Mouse (Mus musculus) CH12.LX (cell line): ENCODE results near the gene Mfrp. TPM values are rescaled to one million over a fixed set of nuclear protein-coding genes. Genes with fewer than 3 reads are reported as not detected.

Source experiments
- DNase-seq: peaks from one replicate; pipeline ENCODE4 v3.0.0-alpha.2; 2013; ENCODE audit errors: extremely low read depth
- H3K27ac ChIP-seq: 2 replicates; pipeline ENCODE4 v1.5.1; 2012; ENCODE audit warnings: low read depth, mild to moderate bottlenecking, control low read depth, moderate library complexity; ENCODE audit not compliant: insufficient read depth
- H3K27me3 ChIP-seq: replicated peaks from 2 replicates; pipeline ENCODE3; 2012; ENCODE audit warnings: inconsistent platforms
- H3K36me3 ChIP-seq, 2 experiments: replicated peaks in 1 of 2; 2 replicates each; pipeline versions ENCODE3 to v1.6.1; 2012; ENCODE audit warnings: inconsistent platforms in 1 of 2, low read length in 1 of 2, mild to moderate bottlenecking in 1 of 2, mixed read lengths in 1 of 2, moderate library complexity in 1 of 2; ENCODE audit not compliant: control insufficient read depth in 1 of 2, insufficient read depth in 1 of 2
- H3K4me1 ChIP-seq, 2 experiments: 2 replicates each; pipeline ENCODE4 v1.6.1; 2012; ENCODE audit warnings: inconsistent platforms in 1 of 2, moderate library complexity in 1 of 2; ENCODE audit not compliant: insufficient read depth in 2 of 2, control insufficient read depth in 1 of 2
- H3K4me2 ChIP-seq: 2 replicates; pipeline ENCODE4 v1.6.1; 2012; ENCODE audit warnings: low read depth, mild to moderate bottlenecking, control low read depth; ENCODE audit not compliant: poor library complexity, insufficient read depth, severe bottlenecking
- H3K4me3 ChIP-seq, 3 experiments: fragments of 150-350 bp in 1 of 3; sonication (generic) in 1 of 3; replicated peaks in 1 of 3; 2 replicates each; pipeline versions ENCODE3 to v1.5.1; 2011 to 2012; ENCODE audit warnings: low read depth in 2 of 3, low read length in 2 of 3, mild to moderate bottlenecking in 2 of 3, moderate library complexity in 2 of 3, control low read depth in 1 of 3, improper control_type of control experiment in 1 of 3, inconsistent platforms in 1 of 3, mixed read lengths in 1 of 3; ENCODE audit not compliant: poor library complexity in 1 of 3
- H3K79me2 ChIP-seq: replicated peaks from 2 replicates; pipeline ENCODE4 v1.6.1; 2012; ENCODE audit warnings: mild to moderate bottlenecking, moderate library complexity; ENCODE audit not compliant: control insufficient read depth, poor library complexity, insufficient read depth, severe bottlenecking; ENCODE audit errors: extremely low read depth
- H3K9ac ChIP-seq: 2 replicates; pipeline ENCODE4 v1.6.1; 2012; ENCODE audit warnings: low read depth, mild to moderate bottlenecking, control low read depth, moderate library complexity; ENCODE audit not compliant: insufficient read depth
- H3K9me3 ChIP-seq: replicated peaks from 2 replicates; pipeline ENCODE3; 2012; ENCODE audit warnings: low read length, inconsistent platforms, mixed read lengths
- BHLHE40 ChIP-seq: IDR thresholded peaks from 2 replicates; pipeline ENCODE4 v1.6.1; 2011; ENCODE audit warnings: mild to moderate bottlenecking, low read depth, low read length, improper control_type of control experiment
- CHD1 ChIP-seq: IDR thresholded peaks from 2 replicates; pipeline ENCODE4 v1.6.1; 2012; ENCODE audit warnings: low read depth, low read length, improper control_type of control experiment, inconsistent platforms
- CHD2 ChIP-seq: IDR thresholded peaks from 2 replicates; pipeline ENCODE4 v1.6.1; 2011; ENCODE audit warnings: low read length, improper control_type of control experiment
- CTCF ChIP-seq, 2 experiments: IDR thresholded peaks in 1 of 2; conservative IDR thresholded peaks in 1 of 2; 2 replicates each; pipeline ENCODE4 v1.5.1; 2011 to 2012; ENCODE audit warnings: low read depth in 2 of 2, low read length in 2 of 2, improper control_type of control experiment in 1 of 2, inconsistent platforms in 1 of 2, mild to moderate bottlenecking in 1 of 2, moderate library complexity in 1 of 2
- ELF1 ChIP-seq: IDR thresholded peaks from 2 replicates; pipeline ENCODE4 v1.6.1; 2014; ENCODE audit warnings: low read depth, mild to moderate bottlenecking, inconsistent platforms, low read length, improper control_type of control experiment
- EP300 ChIP-seq: IDR thresholded peaks from 2 replicates; pipeline ENCODE4 v1.6.1; 2011; ENCODE audit warnings: low read length, improper control_type of control experiment
- ETS1 ChIP-seq: conservative IDR thresholded peaks from 2 replicates; pipeline ENCODE4 v1.6.1; 2012; ENCODE audit warnings: low read depth, mild to moderate bottlenecking, inconsistent platforms, low read length, improper control_type of control experiment, moderate library complexity
- GABPA ChIP-seq: IDR thresholded peaks from 2 replicates; pipeline ENCODE4 v1.6.1; 2012; ENCODE audit warnings: low read depth, low read length, improper control_type of control experiment, inconsistent platforms; ENCODE audit not compliant: insufficient replicate concordance
- HCFC1 ChIP-seq: IDR thresholded peaks from 2 replicates; pipeline ENCODE4 v1.6.1; 2012; ENCODE audit warnings: low read depth, mild to moderate bottlenecking, inconsistent platforms, low read length, improper control_type of control experiment
- IRF4 ChIP-seq: IDR thresholded peaks from 2 replicates; pipeline ENCODE4 v1.6.1; 2014; ENCODE audit warnings: low read depth, mild to moderate bottlenecking, inconsistent platforms, low read length, improper control_type of control experiment
- JUN ChIP-seq: IDR thresholded peaks from 2 replicates; pipeline ENCODE4 v1.6.1; 2011; ENCODE audit warnings: low read depth, mild to moderate bottlenecking, low read length, improper control_type of control experiment, moderate library complexity; ENCODE audit not compliant: insufficient read depth
- KAT2A ChIP-seq: IDR thresholded peaks from 2 replicates; pipeline ENCODE4 v1.6.1; 2012; ENCODE audit warnings: low read length, improper control_type of control experiment, inconsistent platforms; ENCODE audit not compliant: insufficient replicate concordance
- MAFK ChIP-seq: IDR thresholded peaks from 2 replicates; pipeline ENCODE4 v1.6.1; 2011; ENCODE audit warnings: low read length, improper control_type of control experiment; ENCODE audit not compliant: insufficient replicate concordance
- MAX ChIP-seq: IDR thresholded peaks from 2 replicates; pipeline ENCODE4 v1.6.1; 2011; ENCODE audit warnings: low read length, improper control_type of control experiment
- MAZ ChIP-seq: IDR thresholded peaks from 2 replicates; pipeline ENCODE4 v1.6.1; 2012; ENCODE audit warnings: low read depth, mild to moderate bottlenecking, inconsistent platforms, low read length, improper control_type of control experiment, moderate library complexity
- MXI1 ChIP-seq: IDR thresholded peaks from 2 replicates; pipeline ENCODE4 v1.6.1; 2011; ENCODE audit warnings: mild to moderate bottlenecking, low read depth, low read length, improper control_type of control experiment
- MYC ChIP-seq: IDR thresholded peaks from 2 replicates; pipeline ENCODE4 v1.6.1; 2011; ENCODE audit warnings: low read depth, mild to moderate bottlenecking, improper control_type of control experiment, low read length
- NELFE ChIP-seq: IDR thresholded peaks from 2 replicates; pipeline ENCODE4 v1.6.1; 2011; ENCODE audit warnings: low read depth, low read length, improper control_type of control experiment
- NRF1 ChIP-seq: IDR thresholded peaks from 2 replicates; pipeline ENCODE4 v1.6.1; 2014; ENCODE audit warnings: low read depth, mild to moderate bottlenecking, inconsistent platforms, low read length, improper control_type of control experiment, moderate library complexity
- POLR2AphosphoS2 ChIP-seq: IDR thresholded peaks from 2 replicates; pipeline ENCODE4 v1.6.1; 2011; ENCODE audit warnings: low read depth, low read length, improper control_type of control experiment
- RAD21 ChIP-seq: IDR thresholded peaks from 2 replicates; pipeline ENCODE4 v1.6.1; 2011; ENCODE audit warnings: low read depth, mild to moderate bottlenecking, low read length, improper control_type of control experiment, moderate library complexity
- SIN3A ChIP-seq: IDR thresholded peaks from 2 replicates; pipeline ENCODE4 v1.6.1; 2012; ENCODE audit warnings: low read length, improper control_type of control experiment, inconsistent platforms
- SMC3 ChIP-seq: IDR thresholded peaks from 2 replicates; pipeline ENCODE4 v1.6.1; 2011; ENCODE audit warnings: low read depth, low read length, improper control_type of control experiment
- TBP ChIP-seq: conservative IDR thresholded peaks from 2 replicates; pipeline ENCODE4 v1.6.1; 2011; ENCODE audit warnings: low read depth, low read length, improper control_type of control experiment
- TCF12 ChIP-seq: IDR thresholded peaks from 2 replicates; pipeline ENCODE4 v1.6.1; 2014; ENCODE audit warnings: low read depth, mild to moderate bottlenecking, inconsistent platforms, low read length, improper control_type of control experiment
- UBTF ChIP-seq: IDR thresholded peaks from 2 replicates; pipeline ENCODE4 v1.6.1; 2012; ENCODE audit warnings: low read depth, mild to moderate bottlenecking, inconsistent platforms, low read length, improper control_type of control experiment, moderate library complexity
- USF1 ChIP-seq: IDR thresholded peaks from 2 replicates; pipeline ENCODE4 v1.6.1; 2014; ENCODE audit warnings: low read depth, mild to moderate bottlenecking, inconsistent platforms, low read length, improper control_type of control experiment
- USF2 ChIP-seq: conservative IDR thresholded peaks from 2 replicates; pipeline ENCODE4 v1.6.1; 2011; ENCODE audit warnings: low read depth, low read length, improper control_type of control experiment
- ZC3H11A ChIP-seq: IDR thresholded peaks from 2 replicates; pipeline ENCODE4 v1.6.1; 2012; ENCODE audit warnings: low read depth, mild to moderate bottlenecking, inconsistent platforms, low read length, improper control_type of control experiment
- ZKSCAN1 ChIP-seq: IDR thresholded peaks from 2 replicates; pipeline ENCODE4 v1.6.1; 2012; ENCODE audit warnings: low read depth, inconsistent platforms, low read length, improper control_type of control experiment, borderline replicate concordance
- ZMIZ1 ChIP-seq: IDR thresholded peaks from 2 replicates; pipeline ENCODE4 v1.6.1; 2012; ENCODE audit warnings: low read depth, mild to moderate bottlenecking, inconsistent platforms, low read length, improper control_type of control experiment
- ZNF384 ChIP-seq: IDR thresholded peaks from 2 replicates; pipeline ENCODE4 v1.6.1; 2012; ENCODE audit warnings: low read depth, low read length, improper control_type of control experiment, inconsistent platforms
- dilution Hi-C: fragments of 300-500 bp; cut with MboI; formaldehyde crosslinking; loops from 2 replicates; pipeline ENCODE4 v1.14.3; 2020; ENCODE audit warnings: low sequenced_read_pairs; ENCODE audit not compliant: extremely low pct_unique_long_range_greater_than_20kb, extremely low pct_ligation_motif_present
- in situ Hi-C: fragments of 300-500 bp; cut with MboI; formaldehyde crosslinking; loops from 3 replicates; pipeline ENCODE4 v1.14.3; 2019; ENCODE audit warnings: low sequenced_read_pairs, low pct_ligation_motif_present, low pct_unique_long_range_greater_than_20kb, mixed read lengths
- polyA plus RNA-seq: library from polyadenylated mRNA; unstranded; fragments of >175 nt; gene quantifications from 2 replicates; pipeline ENCODE4 v1.2.1, GENCODE M21; 2012; ENCODE audit warnings: low read depth; ENCODE audit not compliant: insufficient read length
- total RNA-seq, 2 experiments: library from RNA; depleted of rRNA; stranded (reverse); fragments of 300-350 nt in 1 of 2; fragments of >200 nt in 1 of 2; gene quantifications; 2 replicates each; pipeline ENCODE4 v1.2.3; 2012 to 2014

Gene Mfrp
- total and polyA plus RNA-seq, 3 experiments = not detected

DNA sequence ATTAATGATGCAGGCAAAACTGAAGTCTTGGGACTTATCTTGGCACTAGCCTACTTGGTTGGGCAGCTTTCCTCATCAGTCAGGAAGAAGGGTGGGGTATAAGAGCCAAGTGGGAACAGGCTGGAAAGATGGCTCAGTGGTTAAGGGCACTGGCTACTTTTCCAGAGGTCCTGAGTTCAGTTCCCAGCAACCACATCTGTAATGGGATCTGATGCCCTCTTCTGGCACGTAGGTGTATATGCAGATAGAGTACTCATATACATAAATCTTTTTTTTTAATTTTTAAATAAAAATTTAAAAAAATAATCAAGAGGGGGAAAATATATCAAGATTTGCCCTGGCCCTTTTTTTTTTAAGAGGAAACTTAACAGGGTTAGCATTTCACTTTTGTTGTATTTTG lies 36.4 kb upstream of the Mfrp start:
- TF ChIP-seq NELFE (no peak), SIN3A (no peak), RAD21 (no peak; the same call in 1 of the 2 replicates), CTCF (conservative IDR thresholded peaks at IDR 0.05 in 1 of 2, IDR thresholded peaks at IDR 0.05 in 1 of 2; ENCODE audit: low read depth in 2 of 2, low read length in 2 of 2) (peak in 1 of 2 experiments; percentile 18; a peak in 1 of 4 replicates)
- H3K4me1 ChIP-seq = peaks cover 6 to 9% of the 10 kb centered on the region in 2 experiments
- dilution Hi-C loops = no loop called here
- H3K4me3 ChIP-seq = no peak overlapping the region
- no peak overlapping the region for H3K4me2 ChIP-seq
- no peaks in the 10 kb centered on the region for H3K36me3 ChIP-seq
- no peak overlapping the region for H3K27ac ChIP-seq
- H3K27me3 ChIP-seq = peaks cover 71% of the 10 kb centered on the region
- in situ Hi-C loops = no loop called here
- no peaks in the 10 kb centered on the region for H3K9me3 ChIP-seq
- DNase-seq = no peak
- H3K79me2 ChIP-seq = no peaks in the 10 kb centered on the region
- no peak overlapping the region for H3K9ac ChIP-seq

DNA sequence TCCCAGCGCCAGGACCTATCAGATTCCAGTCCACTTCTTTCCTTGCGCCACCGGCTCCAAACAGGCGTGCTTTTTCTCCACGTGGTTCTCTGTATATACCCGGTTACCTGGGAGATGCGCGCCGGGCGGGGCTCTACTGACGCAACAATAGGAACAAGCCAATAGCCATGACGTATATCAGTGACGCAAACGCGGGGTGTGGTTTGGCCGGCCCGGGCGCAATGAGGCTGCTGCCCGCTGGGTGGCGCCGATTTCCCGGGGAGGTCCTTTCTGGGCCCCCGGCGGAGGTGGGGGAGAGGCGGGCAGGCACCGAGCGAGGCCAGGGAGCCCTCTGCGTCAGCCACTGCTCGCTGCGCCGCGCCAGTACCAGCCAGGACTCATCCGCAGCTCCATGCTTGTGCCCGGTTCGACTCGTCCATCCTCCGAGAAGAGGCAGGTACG lies 34.7 kb upstream of the Mfrp start, which contains the start of gene Usp2:
Gene Usp2, plus strand, starts transcription at position 237 of the 441 bp plus-strand sequence.
- dilution Hi-C loops (no loop called here), in situ Hi-C loops (no loop called here)
- Histone ChIP-seq H3K9ac (no peak within 1 kb of the TSS; the same call in 1 of the 2 replicates), H3K9me3 (no peaks in the 10 kb centered on the region), H3K27ac (no peak within 1 kb of the TSS), H3K4me3 (peak within 1 kb of the TSS in 1 of 3 experiments; percentile 54), H3K79me2 (no peaks in the 10 kb centered on the region), H3K4me2 (peak within 1 kb of the TSS; percentile 64), H3K36me3 (no peaks in the 10 kb centered on the region), H3K4me1 (peaks cover 15 to 18% of the 10 kb centered on the region in 2 experiments), H3K27me3 (peaks cover 74% of the 10 kb centered on the region)
- peak; percentile 96 for DNase-seq
- TF ChIP-seq ZKSCAN1 (no peak), KAT2A (no peak), POLR2AphosphoS2 (no peak), MAZ (peak; percentile 89; the same call in 1 of the 2 replicates), USF2 (peak; percentile 65), CTCF (conservative IDR thresholded peaks at IDR 0.05 in 1 of 2, IDR thresholded peaks at IDR 0.05 in 1 of 2; ENCODE audit: low read depth in 2 of 2, low read length in 2 of 2) (peak in 1 of 2 experiments; percentile 87; a peak in 2 of 4 replicates), BHLHE40 (0 out of 2 replicates have a peak, but pooled peaks have one; percentile 25), EP300 (no peak), ELF1 (no peak), JUN (no peak), UBTF (peak; percentile 86; the same call in 1 of the 2 replicates), USF1 (peak; percentile 69), ZMIZ1 (no peak), RAD21 (peak; percentile 54), MAFK (no peak), ZC3H11A (no peak), SMC3 (peak; percentile 65), GABPA (peak; percentile 45), HCFC1 (peak; percentile 38; the same call in 1 of the 2 replicates), MAX (peak; percentile 99), NRF1 (peak; percentile 44; the same call in 1 of the 2 replicates), MXI1 (peak; percentile 100), CHD1 (no peak), TCF12 (no peak; the same call in 1 of the 2 replicates), SIN3A (peak; percentile 100), CHD2 (peak; percentile 31; the same call in 1 of the 2 replicates), ETS1 (no peak), MYC (peak; percentile 93), IRF4 (peak; percentile 79), TBP (no peak), ZNF384 (no peak)
